In the genomic region with DNA sequence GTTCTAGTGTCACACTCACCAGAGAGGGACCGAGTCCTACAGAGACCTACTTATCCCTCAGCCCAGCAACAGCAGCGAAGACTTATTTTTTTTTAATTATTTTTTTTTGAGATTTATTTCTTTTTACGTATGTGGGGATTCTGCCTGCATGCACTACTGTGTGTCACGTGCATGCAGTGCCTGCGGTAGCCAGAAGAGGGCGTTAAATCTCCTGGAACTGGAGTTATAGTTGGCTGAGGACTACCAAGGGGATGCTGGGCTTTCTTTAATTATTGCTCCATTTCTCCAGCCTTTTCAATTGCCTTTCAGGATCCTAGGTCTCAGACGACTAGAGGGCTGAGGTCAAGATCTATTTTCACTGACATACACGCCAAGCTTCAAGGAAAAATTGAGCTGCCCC, we compare ENCODE assay signal across 7 mouse cellular contexts.
DNase-seq lines count a peak whose midpoint lies in the region.

No protein-coding gene starts in this region.

- peak; percentile 66 for DNase-seq in kidney, postnatal 10 days
- DNase-seq in kidney, postnatal 14 days, result no peak
- DNase-seq in 3T3-L1 (ENCODE audit: low read depth, low spot score) (peak; percentile 61), 416B (ENCODE audit: low read depth) (peak; percentile 60)
- peak; percentile 35 for DNase-seq in c-Kit-positive CD71-positive TER-119-negative erythroid progenitor cells, embryonic 14.5 days (ENCODE audit: low read depth)
- peak; percentile 60 for DNase-seq in lung, postnatal 14 days
- no peak for DNase-seq in urinary bladder, postnatal 4 days (ENCODE audit: low spot score in 2 of 2)

Comparison
In these comparisons a context has a peak if more than half of its experiments do, and no peak if none do; other contexts are left out.
1. DNase-seq: peak in kidney, postnatal 10 days (single experiment), 3T3-L1 (single experiment), 416B (single experiment), c-Kit-positive CD71-positive TER-119-negative erythroid progenitor cells, embryonic 14.5 days (single experiment) and lung, postnatal 14 days (single experiment); none in kidney, postnatal 14 days (single experiment) and urinary bladder, postnatal 4 days (0 of 2).